Mouse (Mus musculus): Measurements from ENCODE around the gene Olfr310.

Gene Olfr310

DNA sequence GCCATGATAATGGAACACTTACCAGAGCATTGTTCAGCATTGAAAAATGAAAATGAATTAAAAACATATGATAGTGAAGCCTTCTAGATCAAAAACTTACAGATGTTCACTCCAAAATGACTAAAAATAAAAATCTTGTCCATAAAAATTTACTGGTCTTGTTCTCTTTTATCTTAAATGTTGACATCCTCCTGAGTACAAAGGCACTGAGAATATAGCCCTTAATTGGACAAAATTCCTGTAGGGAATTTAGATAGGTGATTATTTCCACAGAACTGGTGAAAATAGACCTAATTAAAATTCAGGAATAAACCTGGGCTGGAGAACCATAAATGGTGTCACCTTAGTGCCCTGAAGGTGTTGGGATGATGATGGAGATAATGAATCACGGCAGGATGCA lies at the start of gene Olfr310:
TSS of gene Olfr310 (minus strand) at position 101 of the 400 bp plus-strand sequence.
- DNase-seq (ENCODE audit: low spot score in 2 of 2) = no peak

DNA sequence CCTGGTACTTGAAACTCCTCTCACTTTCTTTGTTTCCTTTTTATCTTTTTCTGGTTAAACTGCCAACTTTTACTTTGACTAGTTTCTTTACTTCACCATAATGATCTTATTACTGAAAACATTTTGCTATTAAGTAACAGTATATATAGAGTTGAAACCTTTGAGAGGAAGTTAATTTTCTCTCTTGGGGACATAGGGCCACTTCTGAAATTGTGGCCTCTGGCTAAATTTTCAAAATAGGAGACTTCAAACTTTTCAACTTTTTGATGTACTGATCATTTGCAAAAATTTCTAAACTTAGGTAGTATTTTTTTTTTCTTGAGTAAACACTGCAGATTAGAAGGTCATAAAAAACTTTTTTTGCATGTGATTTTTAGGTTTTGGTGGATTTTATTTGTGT lies 48.6 kb upstream of the Olfr310 start, which contains the start of gene Olfr308:
TSS of gene Olfr308 (minus strand) at position 101 of the 400 bp plus-strand sequence.
- DNase-seq (ENCODE audit: low spot score in 2 of 2) = no peak

DNA sequence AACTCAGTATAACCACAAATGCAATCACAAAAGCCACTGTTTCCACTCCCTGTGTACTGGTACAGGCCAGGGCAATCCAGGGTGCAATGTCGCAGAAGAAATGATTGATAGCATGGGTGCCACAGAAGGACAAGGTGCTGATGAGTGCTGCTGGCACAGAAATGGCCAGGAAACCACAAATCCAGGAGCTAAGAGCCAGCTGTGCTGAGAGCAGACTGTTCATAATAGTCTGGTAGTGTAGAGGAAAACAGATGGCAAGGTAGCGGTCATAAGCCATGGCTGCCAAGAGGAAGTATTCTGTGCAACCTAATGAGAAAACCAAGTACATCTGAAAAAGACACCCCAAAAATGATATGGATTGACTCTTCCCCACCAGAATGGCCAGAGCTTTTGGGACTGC lies 44.4 kb upstream of the Olfr310 start:
- DNase-seq (ENCODE audit: low spot score in 2 of 2) = no peak

DNA sequence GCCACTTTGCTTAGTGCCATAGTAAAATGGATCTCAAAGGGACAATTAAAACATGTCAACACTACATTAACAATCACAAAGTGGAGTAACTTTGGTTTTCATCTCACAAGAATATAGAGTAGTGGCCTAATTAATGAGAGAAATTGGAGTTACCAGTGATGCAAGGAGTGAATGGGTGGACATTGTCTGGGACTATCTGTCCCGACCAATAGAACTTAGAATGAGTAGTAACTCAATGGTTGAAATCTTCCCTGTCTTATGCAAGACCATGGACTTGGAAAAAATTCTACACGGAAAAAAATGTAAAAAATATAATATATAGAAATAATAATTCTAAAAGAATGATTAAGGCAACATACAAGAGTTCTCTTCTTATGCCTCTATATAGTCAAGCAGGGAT lies 36.6 kb upstream of the Olfr310 start, which contains the start of gene Olfr309:
TSS of gene Olfr309 (minus strand) at position 101 of the 400 bp plus-strand sequence.
- no peak for DNase-seq (ENCODE audit: low spot score in 2 of 2)

DNA sequence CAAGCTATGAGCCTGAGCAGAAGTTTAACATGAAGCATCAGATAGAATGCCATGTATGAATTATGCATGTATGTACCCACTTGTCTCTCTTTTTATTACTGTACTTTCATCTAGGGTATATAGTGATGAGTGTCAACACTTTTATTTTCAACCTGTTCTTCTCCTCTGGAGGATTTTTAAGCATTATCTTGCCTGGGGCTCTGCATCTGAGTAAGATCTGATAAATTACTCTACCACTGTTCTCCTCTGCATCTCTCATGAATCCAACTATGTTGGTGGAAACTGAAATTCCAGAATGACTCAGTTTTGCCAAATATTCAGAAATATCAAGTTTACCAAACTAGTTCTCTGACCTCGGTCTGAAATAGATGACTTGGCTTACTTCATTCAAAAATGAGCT lies 30.8 kb downstream of the Olfr310 start, which contains the start of gene Vmn2r76:
TSS of gene Vmn2r76 (minus strand) at position 101 of the 400 bp plus-strand sequence.
- DNase-seq (ENCODE audit: low spot score in 2 of 2) = no peak

Measured in frontal cortex, postnatal 25 days (tissue).